Mouse (Mus musculus) midbrain, postnatal 0 days (tissue): Measurements from ENCODE around the gene Cog3. TPM values are rescaled to one million over a fixed set of nuclear protein-coding genes. Genes with fewer than 3 reads are reported as not detected.
A peak's percentile ranks its signal among the peaks of the same experiment; 100 is the strongest.

Experiments used
- ATAC-seq: fragments of 200-750 bp; cut with Nextera tagmentation; 2 replicates; pipeline ENCODE4 v1.8.0; 2017; ENCODE audit warnings: moderate number of reproducible peaks, mild to moderate bottlenecking, moderate TSS enrichment, moderate library complexity; ENCODE audit not compliant: low FRiP score
- DNase-seq: peaks from one replicate; pipeline ENCODE4 v3.0.0-alpha.2; 2015; ENCODE audit warnings: low spot score
- H3K27ac ChIP-seq: fragments of 300-500 bp; sonication (generic); 2 replicates; pipeline ENCODE4 v1.5.1; 2014; ENCODE audit warnings: low read depth, mild to moderate bottlenecking, low read length, mixed read lengths
- H3K27me3 ChIP-seq: fragments of 300-500 bp; sonication (generic); 2 replicates; pipeline ENCODE4 v1.6.1; 2014; ENCODE audit warnings: low read length, control low read depth, mixed read lengths; ENCODE audit not compliant: insufficient read depth
- H3K36me3 ChIP-seq: fragments of 300-500 bp; sonication (generic); 2 replicates; pipeline ENCODE4 v1.6.1; 2014; ENCODE audit warnings: low read length, control low read depth, mixed read lengths; ENCODE audit not compliant: insufficient read depth
- H3K4me1 ChIP-seq: fragments of 300-500 bp; sonication (generic); 2 replicates; pipeline ENCODE4 v1.6.1; 2014; ENCODE audit warnings: mild to moderate bottlenecking, control low read depth, antibody characterized with exemption, low read length, mixed read lengths; ENCODE audit not compliant: insufficient read depth
- H3K4me2 ChIP-seq: fragments of 300-500 bp; sonication (generic); 2 replicates; pipeline ENCODE4 v1.6.1; 2014; ENCODE audit warnings: low read depth, mild to moderate bottlenecking, low read length, mixed read lengths; ENCODE audit not compliant: poor library complexity, severe bottlenecking
- H3K4me3 ChIP-seq: fragments of 300-500 bp; sonication (generic); 2 replicates; pipeline ENCODE4 v1.5.1; 2014; ENCODE audit warnings: low read depth, mild to moderate bottlenecking, low read length, moderate library complexity
- H3K9ac ChIP-seq: fragments of 300-500 bp; sonication (generic); replicated peaks from 2 replicates; pipeline ENCODE4 v1.6.1; 2014; ENCODE audit warnings: mild to moderate bottlenecking, low read length, moderate library complexity, mixed read lengths; ENCODE audit not compliant: poor library complexity, severe bottlenecking
- H3K9me3 ChIP-seq: fragments of 300-500 bp; sonication (generic); 2 replicates; pipeline ENCODE4 v1.6.1; 2016; ENCODE audit warnings: low read length, control low read depth
- CTCF ChIP-seq: IDR thresholded peaks from 2 replicates; pipeline ENCODE4 v1.5.1; 2016; ENCODE audit warnings: antibody characterized with exemption, mild to moderate bottlenecking
- WGBS: fragments of 180-500 bp; shearing (Covaris S2); extraction: QIAGEN DNeasy Blood & Tissue Kit; methylation state at CpG from one replicate; pipeline ENCODE4 v1.1.7; 2014; 5-methylcytosine and 5-hydroxymethylcytosine counted together
- polyA plus RNA-seq: library from polyadenylated mRNA; unstranded; fragments of >200 nt; fragmentation: Nextera tagmentation; extraction: Ambion mirVana; gene quantifications from 2 replicates; pipeline ENCODE4 v1.2.1, GENCODE M21; 2015
- total RNA-seq: library from RNA; depleted of rRNA; stranded (reverse); fragments of >200 nt; gene quantifications from 2 replicates; pipeline ENCODE4 v1.2.3, GENCODE M21; 2014

The Cog3 gene
- total and polyA plus RNA-seq, 2 experiments from 2014 or later, result 12.9 to 19.3 TPM

DNA sequence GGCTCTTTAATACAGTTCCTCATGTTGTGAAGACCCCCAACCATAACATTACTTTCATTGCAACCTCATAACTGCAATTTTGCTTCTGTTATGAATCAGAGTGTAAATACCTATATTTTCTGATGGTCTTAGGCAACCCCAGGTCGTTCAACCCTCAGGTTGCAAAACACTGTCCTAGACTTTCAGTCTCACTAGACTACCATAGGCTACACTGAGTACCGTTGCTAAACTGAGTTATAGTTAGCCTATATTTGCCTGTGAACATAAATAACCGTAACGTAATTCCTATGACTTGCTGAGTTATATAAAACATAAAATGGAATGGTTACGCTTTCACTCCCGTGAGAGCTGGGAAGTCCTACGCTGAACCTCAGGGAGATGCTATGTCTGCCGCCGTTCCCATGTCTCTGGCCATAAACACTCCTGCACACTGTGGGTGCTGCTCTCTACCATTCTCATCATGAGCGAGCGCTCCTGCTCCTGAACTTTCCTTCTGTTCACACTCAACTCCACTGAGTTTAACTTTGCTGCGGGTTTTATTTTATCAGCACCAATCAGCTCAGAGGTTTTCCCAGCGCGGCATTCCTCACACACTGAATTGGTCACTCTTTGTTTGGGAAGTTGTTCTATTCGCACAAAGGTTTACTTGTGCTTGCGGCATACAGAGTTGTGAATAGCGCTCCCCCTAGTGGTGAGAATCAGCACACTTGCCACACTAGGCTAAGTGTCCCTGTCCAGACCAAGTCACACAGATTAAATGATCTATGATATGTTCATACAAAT is 13.4 kb upstream of the Cog3 start:
- Histone ChIP-seq H3K9me3 (no peaks in the 10 kb centered on the region), H3K36me3 (peaks cover 25% of the 10 kb centered on the region), H3K9ac (no peak overlapping the region), H3K4me2 (0 out of 2 replicates have a peak overlapping the region, but pooled peaks have one; percentile 12), H3K27ac (no peak overlapping the region), H3K4me1 (no peaks in the 10 kb centered on the region), H3K27me3 (no peaks in the 10 kb centered on the region), H3K4me3 (no peak overlapping the region)
- ATAC-seq (peak; percentile 83), DNase-seq (peak; percentile 90)
- TF ChIP-seq CTCF, result peak; percentile 95
- WGBS, result 54% methylated on average over 17 of the region's 17 CpGs

GRCm38 (mm10) chr14:75761028-75761805 is 6.9 kb upstream of the Cog3 start:
- H3K27ac ChIP-seq, result no peak overlapping the region
- no peak overlapping the region for H3K4me3 ChIP-seq
- no peaks in the 10 kb centered on the region for H3K4me1 ChIP-seq
- ATAC-seq (no peak), DNase-seq (peak; percentile 67)
- peaks cover 12% of the 10 kb centered on the region; the same call in 1 of the 2 replicates for H3K36me3 ChIP-seq
- peak; percentile 83 for TF ChIP-seq CTCF
- H3K27me3 ChIP-seq, result no peaks in the 10 kb centered on the region
- no peak overlapping the region for H3K4me2 ChIP-seq
- no peak overlapping the region for H3K9ac ChIP-seq
- 61% methylated on average over 10 of the region's 10 CpGs for WGBS
- no peaks in the 10 kb centered on the region for H3K9me3 ChIP-seq

GRCm38 (mm10) chr14:75758401-75758800 is 4.1 kb upstream of the Cog3 start:
- ATAC-seq (no peak), DNase-seq (peak; percentile 31)
- 82% methylated on average over 7 of the region's 7 CpGs for WGBS
- Histone ChIP-seq H3K4me2 (no peak overlapping the region), H3K4me1 (peaks cover 1% of the 10 kb centered on the region; the same call in 1 of the 2 replicates), H3K27me3 (no peaks in the 10 kb centered on the region), H3K36me3 (peaks cover 12% of the 10 kb centered on the region; the same call in 1 of the 2 replicates), H3K9ac (no peak overlapping the region), H3K9me3 (no peaks in the 10 kb centered on the region), H3K4me3 (no peak overlapping the region), H3K27ac (no peak overlapping the region)
- TF ChIP-seq CTCF, result no peak

- Histone ChIP-seq H3K27ac (no peak overlapping the region), H3K4me3 (no peak overlapping the region), H3K27me3 (no peaks in the 10 kb centered on the region), H3K9ac (no peak overlapping the region), H3K4me1 (peaks cover 7% of the 10 kb centered on the region), H3K9me3 (no peaks in the 10 kb centered on the region), H3K36me3 (peaks cover 11% of the 10 kb centered on the region; the same call in 1 of the 2 replicates), H3K4me2 (no peak overlapping the region)
- 85% methylated on average over 2 of the region's 2 CpGs for whole genome bisulfite sequencing
- DNase-seq, result no peak
- TF ChIP-seq CTCF, result no peak
- no peak for ATAC-seq
Measured at GRCm38 (mm10) chr14:75757821-75758220, 3.5 kb upstream of the Cog3 start.

- Histone ChIP-seq H3K27ac (no peak overlapping the region), H3K4me1 (peaks cover 15% of the 10 kb centered on the region), H3K27me3 (no peaks in the 10 kb centered on the region), H3K4me3 (no peak overlapping the region), H3K4me2 (no peak overlapping the region), H3K9ac (no peak overlapping the region), H3K9me3 (no peaks in the 10 kb centered on the region), H3K36me3 (peaks cover 5% of the 10 kb centered on the region; the same call in 1 of the 2 replicates)
- no peak for TF ChIP-seq CTCF
- ATAC-seq (no peak), DNase-seq (no peak)
- 90% methylated on average over 6 of the region's 6 CpGs for WGBS
Measured at GRCm38 (mm10) chr14:75756971-75757370, 2.7 kb upstream of the Cog3 start.

DNA sequence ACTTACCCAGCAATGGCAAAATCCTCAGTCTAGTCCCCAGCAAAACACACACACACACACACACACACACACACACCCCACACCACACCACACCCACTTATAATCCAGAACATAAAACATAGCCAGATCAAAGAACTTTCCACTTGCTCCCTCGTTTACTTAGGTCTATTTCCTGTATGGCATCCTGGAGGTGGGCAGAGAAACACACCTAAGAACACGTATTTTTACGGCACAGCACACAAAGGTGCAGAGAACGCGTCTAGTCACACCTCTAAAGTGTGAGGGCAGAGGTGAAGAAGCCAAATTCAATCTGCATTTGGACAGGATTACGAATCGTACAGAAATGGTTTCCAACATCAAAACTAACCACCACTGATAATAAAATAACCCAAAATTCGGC is 1.1 kb downstream of the Cog3 start:
- H3K4me1 ChIP-seq, result peaks cover 21% of the 10 kb centered on the region
- peak overlapping the region; percentile 96 for H3K4me3 ChIP-seq
- H3K27me3 ChIP-seq, result no peaks in the 10 kb centered on the region
- H3K27ac ChIP-seq, result no peak overlapping the region
- DNase-seq, result no peak
- ATAC-seq, result no peak
- no peak for TF ChIP-seq CTCF
- H3K4me2 ChIP-seq, result peak overlapping the region; percentile 85
- H3K36me3 ChIP-seq, result no peaks in the 10 kb centered on the region
- H3K9ac ChIP-seq, result peak overlapping the region; percentile 91; the same call in 1 of the 2 replicates
- H3K9me3 ChIP-seq, result no peaks in the 10 kb centered on the region
- 79% methylated on average over 8 of the region's 8 CpGs for WGBS
